Mouse (Mus musculus) neural tube, embryonic 11.5 days (tissue): ENCODE measurements around the gene Nrip3. TPM values are rescaled to one million over a fixed set of nuclear protein-coding genes. Genes with fewer than 3 reads are reported as not detected.
A peak's percentile ranks its signal among the peaks of the same experiment; 100 is the strongest.

Experiments
- ATAC-seq: fragments of 200-750 bp; cut with Nextera tagmentation; 2 replicates; pipeline ENCODE4 v1.8.0; 2017; ENCODE audit warnings: moderate number of reproducible peaks, mild to moderate bottlenecking, moderate TSS enrichment, moderate library complexity; ENCODE audit not compliant: insufficient read depth, low FRiP score, low TSS enrichment
- DNase-seq: peaks from one replicate; pipeline ENCODE4 v3.0.0-alpha.2; 2015; ENCODE audit warnings: low spot score
- H3K27ac ChIP-seq: fragments of 300-500 bp; sonication (generic); 2 replicates; pipeline ENCODE4 v1.5.1; 2014; ENCODE audit warnings: low read depth, mild to moderate bottlenecking, low read length
- H3K27me3 ChIP-seq: fragments of 300-500 bp; sonication (generic); 2 replicates; pipeline ENCODE4 v1.6.1; 2014; ENCODE audit warnings: mild to moderate bottlenecking, low read length, mixed read lengths; ENCODE audit not compliant: control insufficient read depth, insufficient read depth
- H3K36me3 ChIP-seq: fragments of 300-500 bp; sonication (generic); 2 replicates; pipeline ENCODE4 v1.6.1; 2014; ENCODE audit warnings: mild to moderate bottlenecking, low read length, moderate library complexity, mixed read lengths; ENCODE audit not compliant: control insufficient read depth, insufficient read depth
- H3K4me1 ChIP-seq: fragments of 300-500 bp; sonication (generic); 2 replicates; pipeline ENCODE4 v1.6.1; 2014; ENCODE audit warnings: low read length, mixed read lengths; ENCODE audit not compliant: control insufficient read depth, insufficient read depth
- H3K4me2 ChIP-seq: fragments of 300-500 bp; sonication (generic); 2 replicates; pipeline ENCODE4 v1.6.1; 2014; ENCODE audit warnings: low read depth, mild to moderate bottlenecking, moderate library complexity
- H3K4me3 ChIP-seq: fragments of 300-500 bp; sonication (generic); 2 replicates; pipeline ENCODE4 v1.5.1; 2014; ENCODE audit warnings: low read depth, low read length
- H3K9ac ChIP-seq: fragments of 300-500 bp; sonication (generic); 2 replicates; pipeline ENCODE4 v1.6.1; 2014; ENCODE audit warnings: mild to moderate bottlenecking, low read length
- H3K9me3 ChIP-seq: fragments of 300-500 bp; sonication (generic); 2 replicates; pipeline ENCODE4 v1.6.1; 2016; ENCODE audit warnings: low read length; ENCODE audit not compliant: control insufficient read depth
- WGBS: fragments of 180-500 bp; shearing (Covaris S2); extraction: QIAGEN DNeasy Blood & Tissue Kit; methylation state at CpG from one replicate; pipeline ENCODE4 v1.1.7; 2014; 5-methylcytosine and 5-hydroxymethylcytosine counted together
- polyA plus RNA-seq: library from polyadenylated mRNA; unstranded; fragments of >200 nt; fragmentation: Nextera tagmentation; extraction: Ambion mirVana; gene quantifications from 2 replicates; pipeline ENCODE4 v1.2.1, GENCODE M21; 2014

Nrip3 gene
- polyA plus RNA-seq, result 0.95 and 2.3 TPM in 2 replicates

- Histone ChIP-seq H3K27ac (no peak within 1 kb of the TSS), H3K4me1 (peaks cover 3% of the 10 kb centered on the region; the same call in 1 of the 2 replicates), H3K9ac (peak within 1 kb of the TSS; percentile 44), H3K9me3 (no peaks in the 10 kb centered on the region), H3K4me3 (peak within 1 kb of the TSS; percentile 41), H3K36me3 (no peaks in the 10 kb centered on the region), H3K4me2 (peak within 1 kb of the TSS; percentile 85), H3K27me3 (peaks cover 28% of the 10 kb centered on the region)
- 2% methylated on average over 52 of the region's 52 CpGs for WGBS
- peak; percentile 82 for ATAC-seq
- peak; percentile 84 for DNase-seq
These were observed at the start of gene Nrip3 for GRCm38 (mm10) chr7:109781470-109782203. Gene Nrip3, minus strand, starts transcription at chr7:109782025.

- 78% methylated on average over 2 of the region's 2 CpGs for WGBS
- DNase-seq, result no peak
These were observed 49.6 kb upstream of the Nrip3 start for GRCm38 (mm10) chr7:109831376-109831775.

DNA sequence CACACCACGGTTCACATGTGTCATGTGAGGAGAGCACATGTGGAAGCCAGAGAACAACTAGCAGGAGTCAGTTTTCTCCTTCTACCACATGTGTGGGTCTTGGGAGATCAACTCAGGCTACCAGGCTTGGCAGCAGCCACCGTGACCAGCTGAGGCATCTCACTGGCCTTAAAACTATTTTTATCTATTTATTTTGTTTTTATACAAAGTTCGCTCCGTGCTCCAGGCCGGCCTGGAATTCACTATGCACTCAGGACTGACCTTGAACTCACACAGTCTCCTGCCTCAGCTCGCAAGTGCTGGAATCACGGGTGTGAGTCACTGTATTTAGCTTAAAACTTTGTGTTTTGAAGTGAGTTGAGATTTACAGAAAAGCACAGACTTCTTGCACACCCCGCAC is 45.1 kb upstream of the Nrip3 start:
- no peaks in the 10 kb centered on the region for H3K27me3 ChIP-seq
- 91% methylated on average over 8 of the region's 8 CpGs for WGBS
- ATAC-seq (no peak), DNase-seq (no peak)
- H3K36me3 ChIP-seq, result no peaks in the 10 kb centered on the region
- H3K27ac ChIP-seq, result no peak overlapping the region
- H3K9ac ChIP-seq, result no peak overlapping the region
- H3K9me3 ChIP-seq, result no peaks in the 10 kb centered on the region
- H3K4me1 ChIP-seq, result no peaks in the 10 kb centered on the region
- H3K4me3 ChIP-seq, result no peak overlapping the region
- H3K4me2 ChIP-seq, result no peak overlapping the region

More at GRCm38 (mm10) chr7:109831376-109831775, 49.6 kb upstream of the Nrip3 start:
- Histone ChIP-seq H3K4me2 (no peak overlapping the region), H3K36me3 (no peaks in the 10 kb centered on the region), H3K4me3 (no peak overlapping the region), H3K4me1 (no peaks in the 10 kb centered on the region), H3K9ac (no peak overlapping the region), H3K9me3 (no peaks in the 10 kb centered on the region), H3K27me3 (no peaks in the 10 kb centered on the region), H3K27ac (no peak overlapping the region)
- ATAC-seq, result no peak

DNA sequence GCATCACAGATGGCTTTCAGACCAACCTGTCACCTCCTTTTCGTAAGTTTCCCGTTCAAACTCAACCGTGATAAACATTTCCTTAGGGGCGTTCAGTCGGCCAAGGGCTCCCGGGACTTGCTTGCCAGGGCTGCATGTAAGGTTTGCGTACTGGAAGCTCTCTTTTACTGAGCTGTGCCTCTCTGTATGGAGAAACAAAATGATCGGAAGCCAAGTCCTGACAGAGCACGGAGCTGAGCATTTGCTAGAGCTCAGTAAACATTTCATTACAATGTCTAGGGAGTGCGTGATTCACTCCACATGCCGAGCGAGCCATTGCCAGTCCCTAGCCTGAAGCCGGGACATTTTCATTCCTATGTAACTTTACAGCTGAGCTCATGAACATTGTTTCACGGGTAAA is 43.5 kb upstream of the Nrip3 start:
- 85% methylated on average over 14 of the region's 14 CpGs for WGBS
- H3K4me2 ChIP-seq, result no peak overlapping the region
- H3K27me3 ChIP-seq, result no peaks in the 10 kb centered on the region
- ATAC-seq (no peak), DNase-seq (no peak)
- H3K36me3 ChIP-seq, result no peaks in the 10 kb centered on the region
- H3K9ac ChIP-seq, result no peak overlapping the region
- no peak overlapping the region for H3K27ac ChIP-seq
- H3K4me1 ChIP-seq, result no peaks in the 10 kb centered on the region
- no peak overlapping the region for H3K4me3 ChIP-seq
- H3K9me3 ChIP-seq, result no peaks in the 10 kb centered on the region

GRCm38 (mm10) chr7:109818600-109818999 is 36.8 kb upstream of the Nrip3 start:
- 0 out of 2 replicates have a peak, but pooled peaks cover 4% of the 10 kb centered on the region for H3K4me1 ChIP-seq
- ATAC-seq, result no peak

GRCm38 (mm10) chr7:109817954-109818353 is 36.1 kb upstream of the Nrip3 start:
- H3K4me3 ChIP-seq, result no peak overlapping the region
- H3K9me3 ChIP-seq, result no peaks in the 10 kb centered on the region

More at GRCm38 (mm10) chr7:109818600-109818999, 36.8 kb upstream of the Nrip3 start:
- Histone ChIP-seq H3K9me3 (no peaks in the 10 kb centered on the region), H3K36me3 (no peaks in the 10 kb centered on the region), H3K4me3 (no peak overlapping the region), H3K4me2 (no peak overlapping the region), H3K27me3 (no peaks in the 10 kb centered on the region), H3K27ac (no peak overlapping the region), H3K9ac (no peak overlapping the region)
- WGBS, result 90% methylated on average over 4 of the region's 4 CpGs
- DNase-seq, result no peak

GRCm38 (mm10) chr7:109813330-109814140 is 31.7 kb upstream of the Nrip3 start:
- Histone ChIP-seq H3K9me3 (no peaks in the 10 kb centered on the region), H3K4me3 (no peak overlapping the region), H3K9ac (no peak overlapping the region), H3K4me1 (peaks cover 11% of the 10 kb centered on the region), H3K4me2 (no peak overlapping the region), H3K36me3 (no peaks in the 10 kb centered on the region), H3K27ac (peak overlapping the region; percentile 88), H3K27me3 (no peaks in the 10 kb centered on the region)
- peak; percentile 87 for ATAC-seq
- peak; percentile 48 for DNase-seq
- 34% methylated on average over 4 of the region's 4 CpGs for WGBS

More at GRCm38 (mm10) chr7:109817954-109818353, 36.1 kb upstream of the Nrip3 start:
- no peak for ATAC-seq
- Histone ChIP-seq H3K27me3 (no peaks in the 10 kb centered on the region), H3K9ac (no peak overlapping the region), H3K4me1 (peaks cover 4% of the 10 kb centered on the region; the same call in 1 of the 2 replicates), H3K27ac (no peak overlapping the region), H3K4me2 (no peak overlapping the region), H3K36me3 (no peaks in the 10 kb centered on the region)
- DNase-seq, result no peak

DNA sequence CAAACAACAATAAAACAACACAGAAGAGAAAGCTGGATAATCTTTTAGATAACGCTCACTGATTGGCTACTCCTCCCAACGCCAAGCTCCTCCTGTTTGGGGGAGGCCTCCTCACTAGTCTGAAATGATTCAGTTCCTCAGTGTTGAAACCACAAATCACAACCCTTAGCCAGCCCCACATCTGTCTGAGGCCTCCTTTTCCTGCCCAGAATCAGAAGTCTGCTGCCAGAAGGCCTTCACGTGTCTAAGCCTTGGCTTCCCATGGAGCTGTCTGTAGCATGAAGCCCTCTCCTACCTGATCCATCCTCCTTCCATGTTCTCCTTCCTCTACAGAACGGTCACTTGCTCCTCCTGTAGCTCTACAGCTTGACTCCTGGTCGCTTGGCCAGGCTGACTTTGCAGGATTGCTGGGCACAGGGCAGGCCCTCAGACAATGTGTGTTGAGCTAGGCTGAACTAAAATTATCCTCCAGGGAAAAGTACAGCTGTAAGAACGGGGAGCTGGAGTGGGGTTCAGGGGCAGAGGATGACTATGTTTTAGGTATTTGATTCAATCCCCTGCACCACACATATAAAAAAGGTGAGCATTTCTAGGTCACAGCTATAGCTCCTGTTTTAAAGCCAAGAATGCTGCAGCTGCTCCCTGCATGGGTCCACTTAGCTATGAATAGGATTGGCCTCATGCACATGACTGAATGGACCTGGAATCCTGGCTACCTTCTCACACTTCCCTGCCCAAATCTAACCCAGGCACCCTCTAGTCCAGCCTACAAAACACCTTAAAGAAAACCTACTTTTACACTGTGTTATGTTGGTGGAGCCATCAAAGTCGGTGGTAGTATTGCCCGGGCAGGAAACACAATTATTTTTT is 26.0 kb upstream of the Nrip3 start:
- no peak overlapping the region for H3K9ac ChIP-seq
- H3K36me3 ChIP-seq, result 0 out of 2 replicates have a peak, but pooled peaks cover 2% of the 10 kb centered on the region
- H3K27me3 ChIP-seq, result no peaks in the 10 kb centered on the region
- no peak overlapping the region for H3K4me2 ChIP-seq
- H3K4me3 ChIP-seq, result no peak overlapping the region
- WGBS, result 82% methylated on average over 8 of the region's 8 CpGs
- no peak overlapping the region for H3K27ac ChIP-seq
- peaks cover 6% of the 10 kb centered on the region for H3K4me1 ChIP-seq
- no peaks in the 10 kb centered on the region for H3K9me3 ChIP-seq
- DNase-seq (no peak), ATAC-seq (no peak)
